Mouse (Mus musculus) heart, adult 2 months (tissue): ENCODE data around the gene Slc8a2.

Experiments
- CTCF ChIP-seq: fragments of 200-600 bp; IDR thresholded peaks from 2 replicates; pipeline ENCODE4 v1.8.1; 2022; ENCODE audit warnings: antibody characterized with exemption, mild to moderate bottlenecking, moderate library complexity
- EP300 ChIP-seq: fragments of 200-500 bp; IDR thresholded peaks from 2 replicates; pipeline ENCODE4 v1.6.1; 2011; ENCODE audit warnings: low read depth, low read length, control low read depth; ENCODE audit not compliant: insufficient read depth
- POLR2A ChIP-seq: fragments of 200-500 bp; IDR thresholded peaks from 2 replicates; pipeline ENCODE4 v1.6.1; 2011; ENCODE audit warnings: mild to moderate bottlenecking, low read depth, low read length, control low read depth; ENCODE audit not compliant: insufficient read depth

- TF ChIP-seq CTCF = no peak
- no peak for TF ChIP-seq POLR2A
- TF ChIP-seq EP300 = no peak
Observed at GRCm38 (mm10) chr7:16149241-16149640, 19.6 kb downstream of the Slc8a2 start.
